Mouse (Mus musculus) lung, postnatal 25 days (tissue): ENCODE measurements around the gene Grik2.
"Not testable (repeated sequence)": the region's sequence is repeated elsewhere in the genome, so short reads cannot be mapped to it uniquely, and the experiment has no call there.

Source experiments
- DNase-seq: peaks from one replicate; pipeline ENCODE4 v3.0.0; 2022; ENCODE audit warnings: low spot score

Grik2 gene

DNA sequence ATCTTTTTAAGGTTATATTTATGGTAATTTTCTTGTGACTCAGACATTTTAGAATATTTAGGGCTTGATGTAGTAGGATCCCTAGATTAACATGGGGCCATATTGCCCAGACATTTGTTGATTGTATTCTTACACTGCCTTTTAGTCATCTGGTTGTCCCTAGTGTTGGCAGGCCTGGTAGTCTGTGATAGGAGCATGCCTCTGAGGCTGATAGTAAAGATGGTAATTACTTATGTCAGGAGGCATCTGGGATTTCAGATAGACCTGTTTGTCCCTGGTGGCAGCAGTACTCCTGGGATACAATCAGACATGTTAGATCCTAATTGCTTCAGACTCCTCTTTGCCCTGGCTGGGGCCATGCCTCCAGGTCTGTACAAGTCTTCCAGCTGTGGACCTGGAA is 423.3 kb downstream of the Grik2 start:
- no peak for DNase-seq

DNA sequence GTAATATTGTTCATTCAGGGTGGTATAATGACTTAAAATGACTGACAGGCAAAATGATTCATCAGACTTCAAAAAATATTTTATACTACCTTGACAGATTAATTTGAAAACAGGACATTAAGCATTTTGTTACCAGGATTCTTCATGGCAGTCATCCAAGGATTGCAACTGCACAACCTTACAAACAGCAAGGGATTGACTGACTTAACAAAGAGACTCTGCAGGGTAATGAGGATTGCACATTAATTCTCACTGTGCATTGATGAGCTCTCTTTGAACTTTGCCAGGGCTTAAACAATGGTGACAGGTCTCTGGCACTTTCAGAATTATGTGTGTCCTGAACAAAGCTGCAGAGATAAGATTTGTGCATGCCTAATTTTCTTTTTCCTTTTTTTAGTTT is 466.2 kb downstream of the Grik2 start:
- no peak for DNase-seq

DNA sequence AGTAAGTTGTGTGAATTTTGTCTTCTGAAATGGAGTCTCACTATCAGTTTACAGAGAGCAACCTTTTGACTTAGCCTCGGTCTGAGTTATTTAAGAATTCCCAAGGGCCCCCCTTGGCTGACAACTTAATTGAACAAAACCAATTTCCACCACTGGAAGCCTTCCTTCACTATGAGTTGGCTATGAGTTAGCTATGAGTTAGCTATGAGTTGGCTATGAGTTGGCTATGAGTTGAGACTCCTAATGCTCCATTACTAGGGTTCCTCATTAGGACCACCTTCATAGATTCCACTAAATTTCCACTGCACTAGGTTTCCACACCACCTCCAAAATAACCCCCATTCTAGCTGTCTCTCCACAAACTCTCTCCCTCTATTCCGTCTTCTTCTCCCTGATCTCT is 468.7 kb downstream of the Grik2 start:
- no peak for DNase-seq

DNA sequence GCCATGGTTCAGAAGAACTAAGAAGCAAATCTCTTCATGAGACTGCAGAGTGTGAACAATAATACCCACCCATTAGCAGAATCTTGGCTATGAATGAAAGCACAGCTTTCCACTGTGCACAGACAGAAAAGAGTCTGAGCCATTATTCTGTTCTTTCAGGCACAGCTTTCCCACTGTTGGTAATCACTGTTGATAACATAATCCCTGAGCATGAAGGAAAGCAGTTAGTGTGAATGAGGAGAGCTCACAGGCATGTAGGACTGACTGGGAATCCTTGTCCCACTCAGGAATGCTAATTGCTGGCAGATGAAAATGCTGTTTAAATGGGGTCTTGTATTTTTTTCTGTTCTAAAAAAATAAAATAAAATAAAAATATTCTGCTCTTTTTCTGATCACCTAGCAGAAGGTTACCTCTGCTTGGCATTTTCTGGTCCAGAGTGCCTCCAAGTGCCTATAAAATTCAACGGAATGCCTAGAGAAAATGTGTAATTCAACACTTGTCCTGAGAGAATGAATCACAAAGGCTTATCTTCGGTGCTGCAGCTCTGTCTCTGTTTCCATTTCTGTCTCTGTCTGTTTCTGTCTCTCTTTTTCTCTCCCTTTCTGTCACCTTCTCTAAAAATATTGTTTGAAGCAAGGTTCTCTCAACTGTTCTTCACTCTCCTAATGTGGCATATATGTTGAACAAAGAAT is 532.2 kb downstream of the Grik2 start:
- DNase-seq: no peak

DNA sequence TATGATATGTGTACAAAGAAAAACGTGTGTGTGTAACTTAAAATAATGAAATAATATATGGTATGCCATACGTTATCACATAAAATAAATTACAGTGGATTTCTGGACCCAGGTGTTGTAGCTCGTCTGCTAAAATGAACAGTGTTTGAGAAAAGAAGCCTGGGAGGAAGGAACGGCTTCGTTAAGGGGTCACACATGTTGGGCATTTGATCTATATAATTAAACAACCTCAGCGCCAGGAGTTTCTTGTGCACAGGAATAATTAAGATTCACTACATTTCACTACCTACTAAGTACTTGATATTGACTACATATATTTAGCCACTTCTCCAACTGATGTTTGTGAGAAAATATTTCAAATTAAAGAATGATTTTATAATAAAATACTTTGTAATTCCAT is 551.2 kb downstream of the Grik2 start:
- DNase-seq: not testable (repeated sequence)

DNA sequence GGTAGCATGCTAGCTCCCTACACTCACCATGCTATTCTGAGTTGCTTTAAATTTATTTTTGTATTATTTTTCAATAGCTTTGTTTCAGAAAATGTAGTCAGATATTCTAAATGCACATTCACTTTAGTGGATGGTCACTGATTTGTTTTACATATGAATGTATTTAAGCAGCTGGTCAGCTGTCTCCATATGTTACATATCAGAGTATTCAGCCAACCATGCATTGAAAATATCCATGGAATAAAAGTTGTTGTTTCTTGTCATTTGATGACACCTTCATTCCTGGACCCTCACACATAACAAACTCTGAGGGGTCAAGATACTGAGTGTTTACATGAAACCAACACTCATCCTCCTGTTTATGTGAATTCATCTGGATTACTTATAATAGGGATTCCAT is 551.7 kb downstream of the Grik2 start:
- not testable (repeated sequence) for DNase-seq

DNA sequence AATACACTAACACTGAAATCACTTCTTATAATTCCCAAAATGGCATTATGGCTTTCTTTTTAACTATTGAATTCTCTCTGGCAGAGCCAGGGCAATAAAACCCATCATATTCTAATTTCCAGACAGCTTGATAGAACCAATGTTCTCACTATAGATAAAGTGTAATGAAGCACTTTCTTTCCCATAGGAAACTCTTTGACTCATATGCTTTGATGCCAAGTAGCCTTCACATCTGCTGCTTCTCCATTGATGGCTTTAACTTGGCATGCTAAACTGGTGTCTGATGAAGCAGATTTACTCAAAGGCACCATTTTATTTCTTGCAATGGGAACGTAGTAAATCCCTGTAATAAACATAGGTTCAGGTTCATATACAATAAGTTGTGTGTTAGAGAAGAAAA is 568.5 kb downstream of the Grik2 start:
- DNase-seq: no peak

DNA sequence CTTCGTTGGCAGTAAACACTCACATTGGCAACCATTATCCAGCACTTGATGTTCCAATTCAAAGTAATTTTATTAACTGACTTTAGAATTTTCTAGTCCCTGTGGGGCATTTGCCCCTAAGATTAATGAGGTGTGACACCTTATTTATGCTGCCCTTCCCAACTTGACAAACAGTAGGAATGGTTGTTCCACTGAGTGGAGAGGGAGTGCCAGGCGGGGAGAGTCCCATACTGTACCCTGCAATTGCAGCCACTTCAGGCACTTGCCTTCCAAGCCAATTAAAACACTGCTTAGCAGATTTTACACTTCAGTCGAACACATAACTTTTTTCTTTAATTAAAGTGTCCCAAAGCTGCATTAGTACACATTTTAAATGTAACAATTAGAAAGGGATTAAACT is 568.9 kb downstream of the Grik2 start:
- DNase-seq: no peak

DNA sequence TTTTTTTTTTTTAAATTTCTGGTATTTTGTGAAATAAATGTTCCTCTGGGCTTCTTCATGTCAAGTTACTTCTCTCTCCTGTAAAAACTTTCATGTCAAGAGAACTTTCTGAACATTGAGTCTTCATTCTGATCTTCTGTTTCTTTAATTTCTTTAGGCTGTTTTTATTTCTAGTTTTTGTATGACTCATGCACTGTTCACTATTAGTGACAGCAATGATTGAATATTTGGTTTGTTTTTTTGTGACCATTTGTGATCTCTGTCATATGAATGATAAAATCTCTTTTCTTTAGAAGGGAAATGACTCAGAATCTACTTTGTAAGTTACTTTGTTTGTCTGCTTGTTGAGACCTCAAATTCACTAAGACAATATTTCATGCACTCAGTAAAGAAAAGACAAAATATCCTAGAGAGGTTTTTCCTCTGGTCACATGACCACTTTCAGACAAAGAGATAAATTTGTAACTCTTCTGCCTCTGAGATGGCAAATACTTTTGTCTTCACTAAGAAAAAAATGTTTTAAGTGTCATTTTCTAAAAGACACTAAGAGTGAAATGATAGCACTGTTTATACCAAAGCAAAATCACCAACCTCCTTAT is 596.7 kb downstream of the Grik2 start:
- DNase-seq: no peak

DNA sequence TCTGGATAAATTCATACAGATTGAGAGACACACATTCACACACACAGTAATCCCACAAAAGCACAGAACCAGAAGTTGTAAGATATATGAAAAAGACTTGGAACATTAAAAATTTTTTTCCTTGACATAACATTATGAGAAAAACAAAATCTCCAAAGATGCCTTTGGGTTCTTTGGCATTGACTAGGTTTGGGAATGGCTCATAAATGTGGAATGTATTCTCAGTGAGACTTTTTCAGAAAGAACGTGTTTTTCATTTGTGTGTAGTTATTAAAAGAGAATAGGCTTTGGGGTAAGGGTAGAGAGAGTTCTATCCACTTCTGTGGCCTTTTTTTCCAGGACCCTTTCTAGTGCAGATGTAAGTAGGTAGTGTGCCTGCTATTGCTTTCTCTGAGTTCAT is 597.3 kb downstream of the Grik2 start:
- no peak for DNase-seq

DNA sequence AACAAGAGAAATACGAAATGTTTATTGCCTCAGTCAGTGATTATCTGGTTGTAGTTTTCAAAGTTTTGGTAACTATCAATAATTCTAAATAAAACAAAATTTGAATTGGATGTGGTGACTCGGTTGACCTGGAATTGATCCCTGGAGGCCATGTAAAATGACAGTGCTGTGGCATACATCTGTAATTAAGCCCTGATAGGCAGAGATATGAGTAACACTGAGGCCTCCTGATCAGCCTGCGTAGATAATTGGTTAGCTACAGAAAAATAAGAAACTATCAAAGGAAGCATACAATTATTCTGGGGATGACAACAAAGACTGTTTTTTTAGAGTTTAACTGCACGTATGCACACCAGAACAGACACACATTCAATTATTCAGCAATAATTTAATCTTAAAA is 634.4 kb downstream of the Grik2 start:
- DNase-seq: no peak

DNA sequence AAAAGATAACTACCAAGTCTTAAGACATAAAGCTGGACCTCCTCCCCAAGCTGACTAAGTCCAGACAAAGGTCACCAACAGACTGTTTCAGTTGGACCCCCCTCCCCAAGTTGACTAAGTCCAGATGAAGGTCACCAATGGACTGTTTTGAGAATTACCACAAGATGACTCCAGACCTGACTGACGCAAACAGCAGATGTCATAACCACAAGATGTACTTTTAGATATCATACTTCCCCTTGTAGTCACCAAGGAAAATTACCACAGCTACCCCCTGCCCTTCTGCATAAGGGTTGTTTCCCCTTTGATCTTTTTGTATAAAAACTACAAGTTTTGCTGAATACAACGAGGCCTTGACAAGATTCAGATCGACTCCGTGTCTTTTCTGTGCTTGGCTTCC is 637.1 kb downstream of the Grik2 start:
- DNase-seq: not testable (repeated sequence)

DNA sequence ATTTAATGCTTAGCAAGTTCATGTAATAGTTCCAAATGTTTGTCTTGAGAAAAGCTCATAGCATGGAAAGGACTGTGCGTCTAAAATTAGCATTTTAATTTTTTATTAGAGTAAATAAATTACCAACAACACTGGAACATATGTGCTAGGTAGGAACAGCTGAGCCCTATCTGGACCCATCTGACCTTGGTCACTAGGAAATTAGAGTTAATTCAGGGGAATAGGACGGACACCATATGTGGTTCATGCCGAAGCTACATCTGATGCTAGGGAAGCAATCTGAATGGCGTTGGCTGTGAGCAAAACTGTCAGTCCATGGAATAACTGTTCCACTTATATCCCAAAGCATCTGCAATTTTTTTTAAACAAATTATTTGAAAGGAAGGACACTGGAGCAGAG is 638.9 kb downstream of the Grik2 start:
- no peak for DNase-seq

DNA sequence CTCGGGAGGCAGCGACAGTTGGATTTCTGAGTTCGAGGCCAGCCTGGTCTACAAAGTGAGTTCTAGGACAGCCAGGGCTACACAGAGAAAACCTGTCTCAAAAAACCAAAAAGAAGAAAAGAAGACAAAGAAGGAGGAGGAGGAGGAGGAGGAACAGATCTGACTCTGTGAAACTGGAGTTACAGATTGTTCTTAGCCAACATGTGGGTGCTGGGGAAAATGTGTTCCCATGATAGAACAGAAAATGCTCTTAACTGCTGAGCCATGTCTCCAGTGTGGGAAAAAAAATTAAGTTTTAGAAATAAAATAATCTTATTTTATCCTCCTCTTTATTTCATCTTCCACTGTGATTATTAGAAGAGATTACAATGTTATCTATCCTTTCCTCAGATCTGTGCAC is 645.9 kb downstream of the Grik2 start:
- DNase-seq: no peak

DNA sequence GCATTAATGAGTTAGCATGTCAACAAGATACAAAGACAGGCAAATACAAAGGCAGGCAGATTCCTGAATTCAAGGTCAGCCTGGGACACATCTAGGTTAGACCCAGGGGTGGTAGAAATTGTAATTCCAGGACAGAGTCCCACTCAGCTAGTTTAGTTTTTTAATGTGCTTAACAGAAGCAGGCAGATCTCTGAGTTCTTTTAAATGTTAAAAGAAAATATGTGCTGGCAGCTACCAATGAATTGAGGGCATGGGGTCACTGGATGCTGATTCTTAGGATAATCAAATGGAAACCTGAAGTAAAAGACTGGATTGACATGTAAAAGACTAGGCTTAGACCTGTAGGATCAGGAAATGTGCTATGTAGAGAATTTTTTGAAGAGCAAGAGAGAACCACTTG is 651.8 kb downstream of the Grik2 start:
- no peak for DNase-seq

DNA sequence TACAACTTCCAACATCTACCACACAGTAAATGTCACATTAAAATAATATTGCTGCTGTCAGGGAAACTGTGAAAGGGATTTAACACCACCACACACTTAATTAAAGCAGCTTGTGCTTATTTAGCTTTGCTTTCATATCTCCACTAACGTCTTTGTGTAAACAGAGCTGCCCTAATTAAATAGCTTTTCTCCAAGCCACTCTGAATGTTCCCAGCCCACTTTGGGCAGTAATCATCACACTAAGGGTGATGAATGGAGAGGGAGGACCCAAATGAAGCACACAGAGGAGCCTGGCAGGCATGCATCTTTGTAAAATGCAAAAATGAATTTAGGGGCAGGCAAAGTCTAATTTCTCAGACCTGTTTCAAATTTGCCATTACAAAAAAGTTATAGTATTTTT is 657.3 kb downstream of the Grik2 start:
- no peak for DNase-seq

DNA sequence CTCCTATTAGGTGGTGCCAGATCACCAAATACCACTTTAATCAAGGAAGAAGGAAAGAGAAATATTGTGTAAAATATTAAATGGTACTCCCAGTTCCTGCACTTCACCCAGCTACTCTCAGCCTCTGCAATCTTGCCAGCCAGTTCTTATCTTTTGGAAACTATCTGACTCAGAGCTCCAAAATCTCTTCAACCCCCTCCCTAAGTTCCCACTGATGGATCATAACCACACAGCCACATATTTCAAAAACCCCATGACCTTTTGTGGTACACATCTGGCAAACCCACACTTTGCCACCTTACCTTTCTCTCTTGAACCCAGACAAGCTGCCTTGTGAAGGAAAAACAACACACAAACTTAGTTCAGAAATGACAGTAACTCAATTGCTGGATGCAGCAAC is 738.2 kb downstream of the Grik2 start:
- no peak for DNase-seq

DNA sequence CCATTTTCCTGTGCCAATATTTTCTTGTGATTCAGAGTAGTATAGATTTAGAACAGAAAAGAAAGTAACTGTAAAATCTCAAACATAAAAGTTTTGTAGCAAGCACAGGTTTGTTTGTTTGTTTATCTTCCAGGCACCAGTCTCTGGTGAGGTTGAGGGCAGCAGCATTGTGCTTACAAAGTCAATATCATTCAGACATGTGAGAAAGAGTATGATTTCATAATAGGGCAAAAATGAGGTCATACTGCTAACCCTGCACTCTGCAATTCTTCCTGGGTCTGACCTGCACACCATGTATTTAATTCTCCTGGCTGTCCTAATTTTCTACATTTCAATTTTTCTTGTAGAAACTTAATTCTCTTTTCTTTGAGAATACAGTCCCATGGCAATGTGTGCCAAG is 739.2 kb downstream of the Grik2 start:
- no peak for DNase-seq
